Mouse (Mus musculus) kidney, postnatal 10 days (tissue): ENCODE results near the gene Ick.
A peak's percentile ranks its signal among the peaks of the same experiment; 100 is the strongest.
"Not testable (repeated sequence)": the region's sequence is repeated elsewhere in the genome, so short reads cannot be mapped to it uniquely, and the experiment has no call there.

Experiments used
- DNase-seq: peaks from one replicate; pipeline ENCODE4 v3.0.0; 2021; ENCODE audit warnings: mixed read lengths

The Ick gene

GRCm38 (mm10) chr9:78154211-78154977 lies 45.4 kb downstream of the Ick start:
- DNase-seq: peak; percentile 48

GRCm38 (mm10) chr9:78157221-78157620 lies 48.2 kb downstream of the Ick start:
- DNase-seq: no peak

- DNase-seq: no peak
Measured at GRCm38 (mm10) chr9:78163291-78163690, 54.3 kb downstream of the Ick start.

- no peak for DNase-seq
Measured at GRCm38 (mm10) chr9:78164741-78165140, 55.7 kb downstream of the Ick start.

GRCm38 (mm10) chr9:78165454-78165853 lies 56.5 kb downstream of the Ick start:
- DNase-seq: no peak

GRCm38 (mm10) chr9:78166694-78167452 lies 57.9 kb downstream of the Ick start:
- DNase-seq: no peak

- no peak for DNase-seq
Measured at GRCm38 (mm10) chr9:78167453-78167969, 58.5 kb downstream of the Ick start.

- DNase-seq: no peak
Measured at GRCm38 (mm10) chr9:78168864-78169263, 59.9 kb downstream of the Ick start.

- no peak for DNase-seq
Measured at GRCm38 (mm10) chr9:78174016-78174415, 65.0 kb downstream of the Ick start.

- DNase-seq: not testable (repeated sequence)
Measured at GRCm38 (mm10) chr9:78174925-78175276, 65.9 kb downstream of the Ick start.

GRCm38 (mm10) chr9:78175277-78176200 lies 66.5 kb downstream of the Ick start:
- DNase-seq: peak; percentile 99

- peak; percentile 80 for DNase-seq
Measured at GRCm38 (mm10) chr9:78176201-78176727, 67.3 kb downstream of the Ick start.

GRCm38 (mm10) chr9:78176831-78177230 lies 67.8 kb downstream of the Ick start:
- DNase-seq: no peak

- DNase-seq: no peak
Measured at GRCm38 (mm10) chr9:78178197-78178596, 69.2 kb downstream of the Ick start.

GRCm38 (mm10) chr9:78179071-78179470 lies 70.1 kb downstream of the Ick start:
- DNase-seq: no peak

- not testable (repeated sequence) for DNase-seq
Measured at GRCm38 (mm10) chr9:78182474-78182873, 73.5 kb downstream of the Ick start, which contains the start of gene Gsta4. TSS of gene Gsta4 (plus strand) at chr9:78182774.

GRCm38 (mm10) chr9:78185686-78186085 lies 76.7 kb downstream of the Ick start:
- no peak for DNase-seq

- no peak for DNase-seq
Measured at GRCm38 (mm10) chr9:78188910-78189309, 79.9 kb downstream of the Ick start.

GRCm38 (mm10) chr9:78190651-78191634 lies 82.0 kb downstream of the Ick start:
- no peak for DNase-seq

- DNase-seq: peak; percentile 84
Measured at GRCm38 (mm10) chr9:78191736-78192135, 82.7 kb downstream of the Ick start.

- DNase-seq: peak; percentile 76
Measured at GRCm38 (mm10) chr9:78193902-78194597, 85.1 kb downstream of the Ick start.
